Mouse (Mus musculus): ENCODE measurements at regions not wholly inside any gene's neighbourhood (a gene's known extent, or its start where the extent isn't known, plus 50 kb on each side); places are given as distances from the start of the nearest gene placed in this dataset.

- intact Hi-C loops (cut with DNase I) = no loop called here
Measured at GRCm38 (mm10) chr8:92212786-92213535, 144.5 kb upstream of the Irx5 start.

GRCm38 (mm10) chr8:92209081-92209480 is 148.3 kb upstream of the Irx5 start:
- intact Hi-C loops (cut with DNase I) = no loop called here

- intact Hi-C loops (cut with DNase I) = no loop called here
Measured at GRCm38 (mm10) chr8:92195635-92196034, 161.8 kb upstream of the Irx5 start.

GRCm38 (mm10) chr8:92194065-92194464 is 163.4 kb upstream of the Irx5 start:
- intact Hi-C loops (cut with DNase I) = no loop called here

- intact Hi-C loops (cut with DNase I) = no loop called here
Measured at GRCm38 (mm10) chr8:92190261-92191025, 167.0 kb upstream of the Irx5 start.

- intact Hi-C loops (cut with DNase I) = no loop called here
Measured at GRCm38 (mm10) chr8:92183331-92183730, 174.1 kb upstream of the Irx5 start.

- intact Hi-C loops (cut with DNase I) = no loop called here
Measured at GRCm38 (mm10) chr8:92180651-92181050, 176.8 kb upstream of the Irx5 start.

- intact Hi-C loops (cut with DNase I) = no loop called here
Measured at GRCm38 (mm10) chr8:92179327-92179726, 178.1 kb upstream of the Irx5 start.

- intact Hi-C loops (cut with DNase I) = no loop called here
Measured at GRCm38 (mm10) chr8:92176101-92176500, 181.3 kb upstream of the Irx5 start.

GRCm38 (mm10) chr8:92174106-92174505 is 183.3 kb upstream of the Irx5 start:
- intact Hi-C loops (cut with DNase I) = no loop called here

GRCm38 (mm10) chr8:92171578-92171977 is 185.8 kb upstream of the Irx5 start:
- intact Hi-C loops (cut with DNase I) = no loop called here

GRCm38 (mm10) chr8:92167340-92167783 is 190.1 kb upstream of the Irx5 start:
- intact Hi-C loops (cut with DNase I) = no loop called here

GRCm38 (mm10) chr8:92165306-92165705 is 192.1 kb upstream of the Irx5 start:
- intact Hi-C loops (cut with DNase I) = no loop called here

GRCm38 (mm10) chr8:92164496-92164895 is 192.9 kb upstream of the Irx5 start:
- intact Hi-C loops (cut with DNase I) = no loop called here

GRCm38 (mm10) chr8:92161002-92161401 is 196.4 kb upstream of the Irx5 start:
- intact Hi-C loops (cut with DNase I) = no loop called here

GRCm38 (mm10) chr8:92158219-92158618 is 199.2 kb upstream of the Irx5 start:
- intact Hi-C loops (cut with DNase I) = no loop called here

GRCm38 (mm10) chr8:92152478-92152877 is 204.9 kb upstream of the Irx5 start:
- intact Hi-C loops (cut with DNase I) = no loop called here

- intact Hi-C loops (cut with DNase I) = no loop called here
Measured at GRCm38 (mm10) chr8:92147672-92148071, 209.8 kb upstream of the Irx5 start.

- intact Hi-C loops (cut with DNase I) = no loop called here
Measured at GRCm38 (mm10) chr8:92137091-92137882, 220.1 kb upstream of the Irx5 start.

GRCm38 (mm10) chr8:92136413-92136812 is 221.0 kb upstream of the Irx5 start:
- intact Hi-C loops (cut with DNase I) = no loop called here

- intact Hi-C loops (cut with DNase I) = no loop called here
Measured at GRCm38 (mm10) chr8:92134434-92134833, 223.0 kb upstream of the Irx5 start.

Data from adrenal gland (tissue).